Mouse (Mus musculus): ENCODE measurements around the gene Olfr1186.
"Not testable (repeated sequence)": the region's sequence is repeated elsewhere in the genome, so short reads cannot be mapped to it uniquely, and the experiment has no call there.

Gene Olfr1186

GRCm38 (mm10) chr2:88518251-88518650 lies at the start of gene Olfr1186:
TSS of gene Olfr1186 (plus strand) at chr2:88518551.
- DNase-seq (ENCODE audit: low spot score in 2 of 2): no peak

- no peak for DNase-seq (ENCODE audit: low spot score in 2 of 2)
Measured at GRCm38 (mm10) chr2:88483298-88483697, 35.1 kb upstream of the Olfr1186 start, which contains the start of gene Olfr1184. TSS of gene Olfr1184 (plus strand) at chr2:88483598.

GRCm38 (mm10) chr2:88493020-88493419 lies 25.3 kb upstream of the Olfr1186 start, which contains the start of gene Olfr1185-ps1:
TSS of gene Olfr1185-ps1 (plus strand) at chr2:88493320.
- no peak for DNase-seq (ENCODE audit: low spot score in 2 of 2)

GRCm38 (mm10) chr2:88525720-88526119 lies 7.4 kb downstream of the Olfr1186 start:
- no peak for DNase-seq (ENCODE audit: low spot score in 2 of 2)

- DNase-seq (ENCODE audit: low spot score in 2 of 2): no peak
Measured at GRCm38 (mm10) chr2:88556635-88557034, 38.3 kb downstream of the Olfr1186 start, which contains the start of gene Olfr1188. TSS of gene Olfr1188 (plus strand) at chr2:88556935.

GRCm38 (mm10) chr2:88572696-88573095 lies 54.3 kb downstream of the Olfr1186 start:
- DNase-seq (ENCODE audit: low spot score in 2 of 2): not testable (repeated sequence)
